Comparison of ENCODE assay signal across 8 mouse cellular contexts in genomic region chr4:136469941-136470346, GRCm38 (mm10). TPM values are rescaled to one million over a fixed set of nuclear protein-coding genes. Genes with fewer than 3 reads are reported as not detected.
DNase-seq lines count a peak whose midpoint lies in the region; ATAC-seq and TF ChIP-seq lines count a peak whose summit lies in the region.

No protein-coding gene starts in this region.

- no peak for TF ChIP-seq CTCF in bone marrow macrophage, adult 2 months (IDR thresholded peaks at IDR 0.05; ENCODE audit: low read depth, low read length)
- TF ChIP-seq CTCF in lung, embryonic 14.5 days (IDR thresholded peaks at IDR 0.05; ENCODE audit: low read depth), result no peak

- peak overlapping the region; percentile 72 for H3K4me3 ChIP-seq in kidney, embryonic 15.5 days (replicated peaks)
- peak overlapping the region; percentile 82 for H3K4me3 ChIP-seq in bone marrow macrophage, adult 2 months (ENCODE audit: insufficient read depth, low read length)
- H3K4me3 ChIP-seq in hindbrain, embryonic 12.5 days, result peak overlapping the region; percentile 92
- H3K4me3 ChIP-seq in lung, embryonic 14.5 days (ENCODE audit: low read depth, low read length), result peak overlapping the region; percentile 89
- H3K4me3 ChIP-seq in stomach, embryonic 15.5 days (replicated peaks), result peak overlapping the region; percentile 89

- DNase-seq in kidney, adult 8-10 months, result no peak
- peak; percentile 88 for DNase-seq in lung, embryonic 14.5 days
- no peak for DNase-seq in cerebellum, adult 9-10 months
- no peak for DNase-seq in thymus, adult 18-20 months

- H3K36me3 ChIP-seq in kidney, embryonic 15.5 days, result no peaks in the 10 kb centered on the region
- H3K36me3 ChIP-seq in hindbrain, embryonic 12.5 days, result no peaks in the 10 kb centered on the region
- H3K36me3 ChIP-seq in lung, embryonic 14.5 days (ENCODE audit: insufficient read depth), result no peaks in the 10 kb centered on the region
- H3K36me3 ChIP-seq in stomach, embryonic 15.5 days, result no peaks in the 10 kb centered on the region

- no peaks in the 10 kb centered on the region for H3K27me3 ChIP-seq in kidney, embryonic 15.5 days
- H3K27me3 ChIP-seq in hindbrain, embryonic 12.5 days, result peaks cover 11% of the 10 kb centered on the region; the same call in 1 of the 2 replicates
- no peaks in the 10 kb centered on the region; the same call in 1 of the 2 replicates for H3K27me3 ChIP-seq in lung, embryonic 14.5 days (ENCODE audit: insufficient read depth, low read length)
- H3K27me3 ChIP-seq in stomach, embryonic 15.5 days (replicated peaks), result no peaks in the 10 kb centered on the region

- H3K27ac ChIP-seq in kidney, embryonic 15.5 days, result peak overlapping the region; percentile 98
- peak overlapping the region; percentile 66 for H3K27ac ChIP-seq in bone marrow macrophage, adult 2 months (ENCODE audit: insufficient read depth, low read depth, low read length)
- peak overlapping the region; percentile 93 for H3K27ac ChIP-seq in hindbrain, embryonic 12.5 days
- peak overlapping the region; percentile 96 for H3K27ac ChIP-seq in lung, embryonic 14.5 days (ENCODE audit: low read depth)
- peak overlapping the region; percentile 98 for H3K27ac ChIP-seq in stomach, embryonic 15.5 days

- H3K9ac ChIP-seq in kidney, embryonic 15.5 days, result peak overlapping the region; percentile 95
- H3K9ac ChIP-seq in hindbrain, embryonic 12.5 days, result peak overlapping the region; percentile 88
- peak overlapping the region; percentile 90 for H3K9ac ChIP-seq in lung, embryonic 14.5 days
- peak overlapping the region; percentile 81 for H3K9ac ChIP-seq in stomach, embryonic 15.5 days

- peaks cover 48% of the 10 kb centered on the region for H3K4me1 ChIP-seq in kidney, embryonic 15.5 days
- H3K4me1 ChIP-seq in bone marrow macrophage, adult 2 months (ENCODE audit: control insufficient read depth, insufficient read depth, low read length), result peaks cover 21% of the 10 kb centered on the region
- peaks cover 26% of the 10 kb centered on the region for H3K4me1 ChIP-seq in hindbrain, embryonic 12.5 days
- H3K4me1 ChIP-seq in lung, embryonic 14.5 days (ENCODE audit: insufficient read depth), result peaks cover 11% of the 10 kb centered on the region; the same call in 1 of the 2 replicates
- peaks cover 14% of the 10 kb centered on the region for H3K4me1 ChIP-seq in stomach, embryonic 15.5 days

- no peaks in the 10 kb centered on the region for H3K9me3 ChIP-seq in kidney, embryonic 15.5 days (replicated peaks)
- no peaks in the 10 kb centered on the region for H3K9me3 ChIP-seq in hindbrain, embryonic 12.5 days (replicated peaks)
- H3K9me3 ChIP-seq in lung, embryonic 14.5 days (ENCODE audit: low read depth, low read length), result no peaks in the 10 kb centered on the region
- no peaks in the 10 kb centered on the region for H3K9me3 ChIP-seq in stomach, embryonic 15.5 days

- H3K4me2 ChIP-seq in kidney, embryonic 15.5 days, result peak overlapping the region; percentile 65
- H3K4me2 ChIP-seq in hindbrain, embryonic 12.5 days (replicated peaks), result peak overlapping the region; percentile 65
- H3K4me2 ChIP-seq in lung, embryonic 14.5 days, result peak overlapping the region; percentile 66
- peak overlapping the region; percentile 73 for H3K4me2 ChIP-seq in stomach, embryonic 15.5 days

- peak; percentile 87 for ATAC-seq in kidney, embryonic 15.5 days (replicated peaks; ENCODE audit: low FRiP score)
- ATAC-seq in hindbrain, embryonic 12.5 days (ENCODE audit: low FRiP score), result peak; percentile 87
- peak; percentile 91 for ATAC-seq in lung, embryonic 14.5 days (ENCODE audit: insufficient read depth)
- ATAC-seq in stomach, embryonic 15.5 days (ENCODE audit: insufficient read depth, low FRiP score, low read depth), result peak; percentile 72

- under 1% methylated on average over 37 of the region's 55 CpGs for WGBS in kidney, embryonic 15.5 days
- WGBS in hindbrain, embryonic 12.5 days, result under 1% methylated on average over 31 of the region's 55 CpGs
- under 1% methylated on average over 50 of the region's 55 CpGs for WGBS in lung, embryonic 14.5 days
- WGBS in stomach, embryonic 15.5 days, result 2% methylated on average over 16 of the region's 55 CpGs

- no peak for TF ChIP-seq POLR2A in bone marrow macrophage, adult 2 months (IDR thresholded peaks at IDR 0.05; ENCODE audit: borderline replicate concordance, low read depth, low read length)

RNA-seq across cellular contexts. Expression of gene Luzp1, which starts 0.4 kb away (rescaled TPM):
- polyA plus RNA-seq in kidney, embryonic 15.5 days (2015; fragmentation: Nextera tagmentation; extraction: Ambion mirVana), result 134 and 146 TPM in 2 replicates
- 11.9 and 17.2 TPM in 2 replicates for polyA plus RNA-seq in bone marrow macrophage, adult 2 months (2012; ENCODE audit: insufficient read depth, insufficient read length, missing spikeins)
- 80.9 and 83.1 TPM in 2 replicates for polyA plus RNA-seq in hindbrain, embryonic 12.5 days (2016; fragmentation: Nextera tagmentation; extraction: Ambion mirVana)
- polyA plus RNA-seq in lung, embryonic 14.5 days (2014; fragmentation: Nextera tagmentation; extraction: Ambion mirVana), result 111 and 140 TPM in 2 replicates
- 106 and 110 TPM in 2 replicates for polyA plus RNA-seq in stomach, embryonic 15.5 days (2015; fragmentation: Nextera tagmentation; extraction: Ambion mirVana)

RNA-seq across cellular contexts. Expression of gene 6030445D17Rik, which starts 7.9 kb away (rescaled TPM):
- 0.40 and 0.57 TPM in 2 replicates for polyA plus RNA-seq in kidney, embryonic 15.5 days (2015; fragmentation: Nextera tagmentation; extraction: Ambion mirVana)
- not detected in 2 replicates for polyA plus RNA-seq in bone marrow macrophage, adult 2 months (2012; ENCODE audit: insufficient read depth, insufficient read length, missing spikeins)
- polyA plus RNA-seq in hindbrain, embryonic 12.5 days (2016; fragmentation: Nextera tagmentation; extraction: Ambion mirVana), result 0.12 TPM in 1 of 2 replicates, not detected in the other
- 0.30 and 0.42 TPM in 2 replicates for polyA plus RNA-seq in lung, embryonic 14.5 days (2014; fragmentation: Nextera tagmentation; extraction: Ambion mirVana)
- 0.32 and 0.41 TPM in 2 replicates for polyA plus RNA-seq in stomach, embryonic 15.5 days (2015; fragmentation: Nextera tagmentation; extraction: Ambion mirVana)

RNA-seq across cellular contexts. Expression of gene Htr1d, which starts 46.6 kb away (rescaled TPM):
- polyA plus RNA-seq in kidney, embryonic 15.5 days (2015; fragmentation: Nextera tagmentation; extraction: Ambion mirVana), result 0.21 and 0.44 TPM in 2 replicates
- not detected in 2 replicates for polyA plus RNA-seq in bone marrow macrophage, adult 2 months (2012; ENCODE audit: insufficient read depth, insufficient read length, missing spikeins)
- polyA plus RNA-seq in hindbrain, embryonic 12.5 days (2016; fragmentation: Nextera tagmentation; extraction: Ambion mirVana), result 0.26 and 0.50 TPM in 2 replicates
- polyA plus RNA-seq in lung, embryonic 14.5 days (2014; fragmentation: Nextera tagmentation; extraction: Ambion mirVana), result 0.07 TPM in 1 of 2 replicates, not detected in the other
- polyA plus RNA-seq in stomach, embryonic 15.5 days (2015; fragmentation: Nextera tagmentation; extraction: Ambion mirVana), result 0.30 and 0.31 TPM in 2 replicates
